Mouse (Mus musculus) layer of hippocampus, adult 9-10 months (tissue): Measurements from ENCODE around the gene Vmn1r69.

ENCODE experiments used
- DNase-seq: peaks from one replicate; pipeline ENCODE4 v3.0.0; 2022; ENCODE audit warnings: low spot score

Vmn1r69 gene

DNA sequence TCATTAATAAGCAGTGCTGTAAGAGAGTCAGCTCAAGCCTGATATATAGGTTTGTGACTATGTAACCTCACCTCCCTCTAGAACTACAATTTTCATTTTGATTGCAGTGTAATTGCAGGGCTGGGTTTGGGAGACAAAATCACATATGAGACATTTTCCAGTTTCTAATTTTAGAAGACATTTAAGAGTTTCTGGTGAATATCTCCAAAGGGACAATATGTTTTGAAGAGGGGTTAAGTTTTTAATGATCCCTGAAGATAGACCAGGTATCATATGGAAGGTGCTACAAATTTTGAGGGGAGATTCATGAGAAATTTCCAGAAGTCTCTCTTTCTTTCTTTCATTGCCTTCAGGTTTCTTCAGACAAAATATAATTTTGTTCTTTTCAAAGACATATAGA lies at the start of gene Vmn1r69:
Vmn1r69 (minus strand) TSS at position 101 of the 400 bp plus-strand sequence.
- DNase-seq, result no peak

DNA sequence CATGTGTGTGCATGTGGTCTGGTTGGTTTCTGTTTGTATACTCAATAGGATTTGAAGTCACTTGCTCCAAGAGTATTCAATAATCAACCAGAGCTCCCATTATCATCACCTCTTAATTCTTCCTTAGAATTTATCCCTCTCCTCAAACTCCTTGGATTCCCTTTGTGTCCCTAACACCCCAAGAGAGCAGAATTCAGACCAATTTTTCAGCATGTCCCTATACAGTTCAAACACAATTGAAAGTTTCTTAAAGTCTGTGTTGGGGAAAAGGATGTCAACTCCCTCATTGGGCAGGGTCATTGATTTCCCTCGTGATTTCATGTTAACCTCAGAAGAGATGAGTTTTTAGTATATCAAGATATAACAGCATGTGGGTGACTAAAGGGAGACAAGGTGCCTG lies 17.8 kb upstream of the Vmn1r69 start, which contains the start of gene Vmn1r70:
Vmn1r70 (plus strand) TSS at position 301 of the 400 bp plus-strand sequence.
- DNase-seq, result no peak

DNA sequence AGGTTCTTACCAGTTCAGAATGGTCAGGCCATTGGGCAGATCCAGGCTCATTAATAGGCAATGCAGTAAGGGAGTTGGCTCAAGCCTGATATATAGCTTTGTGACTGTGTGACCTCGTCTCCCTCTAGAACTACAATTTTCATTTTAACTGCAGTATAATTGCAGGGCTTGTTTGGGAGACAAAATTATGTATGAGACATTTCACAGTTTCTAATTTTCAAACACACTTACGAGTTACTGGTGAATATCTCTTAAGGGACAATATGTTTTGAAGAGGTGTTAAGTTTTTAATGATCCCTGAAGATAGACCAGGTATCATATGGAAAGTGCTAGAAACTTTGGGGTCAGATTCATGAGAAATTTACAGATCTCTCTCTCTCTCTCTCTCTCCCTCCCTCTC lies 55.1 kb downstream of the Vmn1r69 start, which contains the start of gene Vmn1r68:
Vmn1r68 (minus strand) TSS at position 101 of the 400 bp plus-strand sequence.
- DNase-seq, result no peak
